Mouse (Mus musculus): ENCODE results near the gene Arl10. TPM values are rescaled to one million over a fixed set of nuclear protein-coding genes. Genes with fewer than 3 reads are reported as not detected.
"Not testable (repeated sequence)": the region's sequence is repeated elsewhere in the genome, so short reads cannot be mapped to it uniquely, and the experiment has no call there.

Arl10 gene
- total RNA-seq, 2 experiments from 2014 or later: 30.5 to 34.0 TPM

GRCm38 (mm10) chr13:54608666-54609065 is 33.9 kb downstream of the Arl10 start:
- H3K4me3 ChIP-seq: peak overlapping the region; percentile 39
- H3K27ac ChIP-seq: peak overlapping the region; percentile 98
- TF ChIP-seq CTCF (conservative IDR thresholded peaks at IDR 0.05): no peak
- peak in 1 of 2 experiments; percentile 39 for DNase-seq (ENCODE audit: low spot score in 2 of 2)

DNA sequence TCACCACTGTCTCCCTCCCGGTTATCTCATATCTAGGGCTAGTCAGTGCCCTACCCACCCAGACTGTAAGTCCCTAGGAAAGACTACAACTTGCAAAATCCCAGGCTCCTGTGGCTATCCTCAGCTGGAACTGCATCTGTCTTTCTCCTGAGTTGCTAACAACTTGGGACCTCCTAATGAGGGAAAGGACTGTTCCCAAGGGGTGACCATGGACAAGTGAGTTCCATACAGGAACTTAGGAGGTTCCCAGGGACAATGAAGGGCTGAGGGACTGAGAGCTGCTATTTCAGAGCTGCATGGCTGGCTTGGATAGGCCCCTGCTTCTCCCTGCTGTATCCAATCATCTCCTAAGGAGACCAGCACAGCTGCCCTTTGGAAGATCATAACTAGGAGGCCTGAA is 34.5 kb downstream of the Arl10 start:
- TF ChIP-seq CTCF (conservative IDR thresholded peaks at IDR 0.05): no peak
- DNase-seq (ENCODE audit: low spot score in 2 of 2): no peak
- peak overlapping the region; percentile 98 for H3K27ac ChIP-seq
- H3K4me3 ChIP-seq: peak overlapping the region; percentile 39

- H3K4me3 ChIP-seq: peak overlapping the region; percentile 99
- peak overlapping the region; percentile 98 for H3K27ac ChIP-seq
- DNase-seq (ENCODE audit: low spot score in 2 of 2): peak in 1 of 2 experiments; percentile 47
- TF ChIP-seq CTCF (conservative IDR thresholded peaks at IDR 0.05): no peak
Measured at GRCm38 (mm10) chr13:54610613-54610971, 35.8 kb downstream of the Arl10 start.

GRCm38 (mm10) chr13:54610972-54611754 is 36.3 kb downstream of the Arl10 start, which contains the start of gene Cltb:
Cltb (minus strand) TSS chr13:54611344.
- peak within 1 kb of the TSS; percentile 99 for H3K4me3 ChIP-seq

DNA sequence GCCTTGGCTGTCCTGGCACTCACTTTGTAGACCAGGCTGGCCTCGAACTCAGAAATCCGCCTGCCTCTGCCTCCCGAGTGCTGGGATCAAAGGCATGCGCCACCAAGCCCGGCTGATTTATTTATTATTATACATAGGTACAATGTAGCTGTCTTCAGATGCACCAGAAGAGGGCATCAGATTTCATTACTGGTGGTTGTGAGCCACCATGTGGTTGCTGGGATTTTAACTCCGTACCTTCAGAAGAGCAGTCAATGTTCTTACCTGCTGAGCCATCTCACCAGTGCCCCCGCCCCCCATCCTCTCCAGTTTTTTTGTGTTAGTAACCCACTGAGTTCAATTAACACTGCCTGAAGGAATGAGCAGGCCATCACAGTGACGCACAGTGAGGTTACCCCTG is 38.3 kb downstream of the Arl10 start:
- TF ChIP-seq CTCF (conservative IDR thresholded peaks at IDR 0.05): peak; percentile 61
- not testable (repeated sequence) for H3K27ac ChIP-seq; DNase-seq (ENCODE audit: low spot score in 2 of 2)

More at GRCm38 (mm10) chr13:54610972-54611754, 36.3 kb downstream of the Arl10 start, which contains the start of gene Cltb:
- peak; percentile 88 to 96 for DNase-seq (ENCODE audit: low spot score in 2 of 2)
- TF ChIP-seq CTCF (conservative IDR thresholded peaks at IDR 0.05): no peak
- peak within 1 kb of the TSS; percentile 98 for H3K27ac ChIP-seq

GRCm38 (mm10) chr13:54616307-54616706 is 41.5 kb downstream of the Arl10 start:
- H3K4me3 ChIP-seq: no peak overlapping the region
- TF ChIP-seq CTCF (conservative IDR thresholded peaks at IDR 0.05): no peak
- H3K27ac ChIP-seq: no peak overlapping the region
- no peak for DNase-seq (ENCODE audit: low spot score in 2 of 2)

More for the DNA sequence above, 38.3 kb downstream of the Arl10 start:
- not testable (repeated sequence) for H3K4me3 ChIP-seq

DNA sequence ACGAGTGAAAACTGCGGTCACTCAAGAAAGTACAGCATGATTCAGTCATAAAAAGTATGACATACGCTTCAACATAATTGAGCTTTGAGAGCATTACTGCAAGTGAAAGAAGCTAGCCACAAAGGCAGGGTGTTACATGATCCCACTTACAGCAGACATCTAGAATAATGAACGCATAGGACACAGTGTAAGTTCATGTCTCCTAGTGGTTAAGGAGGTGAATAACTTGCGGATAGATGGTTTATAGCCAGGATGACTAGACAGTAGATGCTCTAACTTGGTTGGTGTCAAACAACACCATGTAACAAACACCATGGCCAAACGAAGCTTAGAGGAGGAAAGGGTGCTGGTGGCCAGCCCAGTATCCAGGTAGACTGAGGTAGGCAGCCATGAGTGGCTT is 42.2 kb downstream of the Arl10 start:
- no peak for DNase-seq (ENCODE audit: low spot score in 2 of 2)
- no peak overlapping the region for H3K4me3 ChIP-seq
- no peak overlapping the region for H3K27ac ChIP-seq
- peak; percentile 35 for TF ChIP-seq CTCF (conservative IDR thresholded peaks at IDR 0.05)

GRCm38 (mm10) chr13:54621155-54621932 is 46.5 kb downstream of the Arl10 start, which contains the start of gene Faf2:
Faf2 (plus strand) TSS chr13:54621784.
- peak; percentile 97 to 100 for DNase-seq (ENCODE audit: low spot score in 2 of 2)
- TF ChIP-seq CTCF (conservative IDR thresholded peaks at IDR 0.05): peak; percentile 100
- Histone ChIP-seq H3K27ac (peak within 1 kb of the TSS; percentile 96), H3K4me3 (peak within 1 kb of the TSS; percentile 98)

DNA sequence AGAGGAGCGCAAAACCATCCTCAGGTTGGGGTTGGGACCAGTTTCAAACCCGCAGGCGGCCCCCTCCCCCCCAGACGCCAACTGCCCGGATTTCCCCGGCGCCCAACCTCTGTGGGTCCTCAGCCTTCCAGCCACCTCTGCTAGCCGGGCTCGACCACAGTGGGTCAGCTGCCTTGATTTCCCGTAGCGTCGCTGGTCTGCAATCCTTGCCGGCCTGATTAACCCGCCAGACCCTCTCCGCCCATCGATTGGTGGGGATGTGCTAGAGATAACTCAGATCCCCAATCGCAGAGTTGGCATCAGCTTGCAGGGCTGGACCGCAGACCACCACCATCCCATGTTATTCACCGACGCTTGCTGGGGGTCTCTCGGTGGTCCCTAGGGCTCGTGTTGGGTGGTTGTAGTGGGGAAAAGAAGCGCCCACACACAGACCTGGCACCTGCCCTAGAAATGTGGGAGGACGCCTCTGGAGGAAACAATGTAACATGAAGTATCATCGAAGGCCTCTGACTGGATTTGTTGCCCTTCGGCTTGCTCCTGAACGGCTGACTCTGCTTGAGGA is 47.2 kb downstream of the Arl10 start:
- TF ChIP-seq CTCF (conservative IDR thresholded peaks at IDR 0.05): no peak
- Histone ChIP-seq H3K4me3 (peak overlapping the region; percentile 98), H3K27ac (peak overlapping the region; percentile 96)
- no peak for DNase-seq (ENCODE audit: low spot score in 2 of 2)

- no peak overlapping the region for H3K27ac ChIP-seq
- TF ChIP-seq CTCF (conservative IDR thresholded peaks at IDR 0.05): no peak
- no peak for DNase-seq (ENCODE audit: low spot score in 2 of 2)
- no peak overlapping the region for H3K4me3 ChIP-seq
Measured at GRCm38 (mm10) chr13:54629128-54629527, 54.3 kb downstream of the Arl10 start.

Small RNA genes within 50 kb of the gene (microRNA-seq; reads per million reads assigned to microRNA genes)
- 0 reads per million in 2 experiments for gene Gm24195

Other genes with a start within 250 kb of the Arl10 start
- 1,000 to 10,000 TPM; 1,009 to 1,066 TPM for gene Cplx2, start 203.7 kb upstream of the Arl10 start, total RNA-seq (2021)
- gene Thoc3, start 106.2 kb upstream of the Arl10 start, total RNA-seq (2021): 10 to 100 TPM; 34.9 to 39.8 TPM
- gene Simc1, start 71.2 kb upstream of the Arl10 start, total RNA-seq (2021): 10 to 100 TPM; 14.8 to 19.1 TPM
- 100 to 1,000 TPM; 152 to 159 TPM for gene 4833439L19Rik, start 9.6 kb upstream of the Arl10 start, total RNA-seq (2021)
- gene Nop16, start 15.1 kb downstream of the Arl10 start, total RNA-seq (2021): 10 to 100 TPM; 24.8 to 28.1 TPM
- 100 to 1,000 TPM; 163 to 167 TPM for gene Higd2a, start 15.2 kb downstream of the Arl10 start, total RNA-seq (2021)
- gene Cltb, start 36.3 kb downstream of the Arl10 start, total RNA-seq (2021): 100 to 1,000 TPM; 252 to 268 TPM
- gene Faf2, start 46.8 kb downstream of the Arl10 start, total RNA-seq (2021): 10 to 100 TPM; 54.2 to 59.8 TPM
- 100 to 1,000 TPM; 153 to 160 TPM for gene Rnf44, start 118.9 kb downstream of the Arl10 start, total RNA-seq (2021)
- under 1 TPM; 0.33 to 0.44 TPM for gene Cdhr2, start 126.4 kb downstream of the Arl10 start, total RNA-seq (2021)
- gene Gprin1, start 174.9 kb downstream of the Arl10 start, total RNA-seq (2021): 100 to 1,000 TPM; 146 to 150 TPM
- gene Sncb, start 191.6 kb downstream of the Arl10 start, total RNA-seq (2021): 100 to 1,000 TPM; 655 to 657 TPM
- gene Eif4e1b, start 209.0 kb downstream of the Arl10 start, total RNA-seq (2021): not detected
- 10 to 100 TPM; 96.7 to 97.7 TPM for gene Tspan17, start 214.4 kb downstream of the Arl10 start, total RNA-seq (2021)